8 mouse cellular contexts compared by ENCODE assay signal in genomic region chr19:55838389-55839035, GRCm38 (mm10).
DNase-seq lines count a peak whose midpoint lies in the region; ATAC-seq and TF ChIP-seq lines count a peak whose summit lies in the region.

No protein-coding gene starts in this region.

- H3K27ac ChIP-seq in heart, embryonic 13.5 days (replicated peaks), result peak overlapping the region; percentile 81
- peak overlapping the region; percentile 40; the same call in 1 of the 2 replicates for H3K27ac ChIP-seq in hindbrain, embryonic 13.5 days

- no peak for TF ChIP-seq POLR2A in brain, embryonic 14.5 days (IDR thresholded peaks at IDR 0.05; ENCODE audit: borderline replicate concordance, extremely low read depth, insufficient read depth, insufficient read length, poor library complexity, severe bottlenecking)

- 0 out of 2 replicates have a peak, but pooled peaks cover 3% of the 10 kb centered on the region for H3K9me3 ChIP-seq in heart, embryonic 13.5 days
- 0 out of 2 replicates have a peak, but pooled peaks cover 4% of the 10 kb centered on the region for H3K9me3 ChIP-seq in hindbrain, embryonic 13.5 days

- H3K9ac ChIP-seq in heart, embryonic 13.5 days, result no peak overlapping the region
- 0 out of 2 replicates have a peak overlapping the region, but pooled peaks have one; percentile 19 for H3K9ac ChIP-seq in hindbrain, embryonic 13.5 days

- H3K27me3 ChIP-seq in heart, embryonic 13.5 days (replicated peaks), result no peaks in the 10 kb centered on the region
- H3K27me3 ChIP-seq in hindbrain, embryonic 13.5 days, result 0 out of 2 replicates have a peak, but pooled peaks cover 4% of the 10 kb centered on the region

- ATAC-seq in heart, embryonic 13.5 days (ENCODE audit: extremely low read depth, insufficient number of reproducible peaks, low FRiP score, low TSS enrichment), result no peak
- ATAC-seq in hindbrain, embryonic 13.5 days (ENCODE audit: low FRiP score), result no peak
- ATAC-seq in megakaryocyte progenitor cell, adult 5-6 weeks (replicated peaks; ENCODE audit: poor library complexity), result 0 out of 2 replicates have a peak, but pooled peaks have one; percentile 20

- DNase-seq in heart, postnatal 4 days, result no peak
- DNase-seq in brain, embryonic 14.5 days (ENCODE audit: low read depth), result peak; percentile 49
- DNase-seq in natural killer cell, adult 2 months (ENCODE audit: low spot score in 2 of 2), result no peak
- no peak for DNase-seq in cerebellum, adult 11 months
- DNase-seq in MN1 (ENCODE audit: low spot score), result no peak

- WGBS in heart, embryonic 13.5 days, result 50% methylated on average over 5 of the region's 5 CpGs
- 21% methylated on average over 5 of the region's 5 CpGs for WGBS in hindbrain, embryonic 13.5 days

- TF ChIP-seq CTCF in brain, embryonic 14.5 days (IDR thresholded peaks at IDR 0.05; ENCODE audit: borderline replicate concordance, extremely low read depth, insufficient read depth, insufficient read length), result no peak

- peak overlapping the region; percentile 35 for H3K4me2 ChIP-seq in heart, embryonic 13.5 days
- H3K4me2 ChIP-seq in hindbrain, embryonic 13.5 days, result no peak overlapping the region

- no peak overlapping the region for H3K4me3 ChIP-seq in heart, embryonic 13.5 days
- no peak overlapping the region for H3K4me3 ChIP-seq in hindbrain, embryonic 13.5 days

- peaks cover 62% of the 10 kb centered on the region for H3K4me1 ChIP-seq in heart, embryonic 13.5 days
- H3K4me1 ChIP-seq in hindbrain, embryonic 13.5 days (replicated peaks), result peaks cover 35% of the 10 kb centered on the region

- peaks cover 11% of the 10 kb centered on the region for H3K36me3 ChIP-seq in heart, embryonic 13.5 days
- H3K36me3 ChIP-seq in hindbrain, embryonic 13.5 days, result no peaks in the 10 kb centered on the region
